Mouse (Mus musculus): ENCODE measurements around the gene Syngr1.

Syngr1 gene

GRCm38 (mm10) chr15:80092599-80092998 lies 1.5 kb downstream of the Syngr1 start:
- DNase-seq, result no peak

- no peak for DNase-seq
Observed at GRCm38 (mm10) chr15:80094201-80094600, 3.1 kb downstream of the Syngr1 start.

DNA sequence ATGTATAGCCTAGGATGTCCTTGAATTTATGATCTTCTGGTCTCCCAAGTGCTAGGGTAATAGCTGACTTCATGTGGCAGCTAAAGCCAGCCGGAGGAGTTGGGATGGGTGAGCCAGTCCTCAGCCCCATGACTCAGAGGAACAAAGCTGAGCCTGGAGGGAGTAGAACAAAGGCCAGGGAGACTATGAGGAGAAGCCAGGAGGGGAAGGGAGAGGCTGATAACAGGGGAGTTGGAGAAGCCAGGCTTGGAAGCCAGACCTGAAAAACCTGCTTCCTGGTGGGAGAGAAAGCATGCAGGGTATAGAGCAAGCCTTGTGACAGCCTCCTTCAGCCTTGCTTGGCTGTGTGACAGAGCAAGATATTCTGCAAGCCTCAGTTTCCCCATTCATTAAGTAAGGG lies 4.5 kb downstream of the Syngr1 start:
- DNase-seq, result no peak

- no peak for DNase-seq
Observed at GRCm38 (mm10) chr15:80096406-80096805, 5.3 kb downstream of the Syngr1 start.

GRCm38 (mm10) chr15:80096946-80097881 lies 6.1 kb downstream of the Syngr1 start:
- DNase-seq, result peak; percentile 51

DNA sequence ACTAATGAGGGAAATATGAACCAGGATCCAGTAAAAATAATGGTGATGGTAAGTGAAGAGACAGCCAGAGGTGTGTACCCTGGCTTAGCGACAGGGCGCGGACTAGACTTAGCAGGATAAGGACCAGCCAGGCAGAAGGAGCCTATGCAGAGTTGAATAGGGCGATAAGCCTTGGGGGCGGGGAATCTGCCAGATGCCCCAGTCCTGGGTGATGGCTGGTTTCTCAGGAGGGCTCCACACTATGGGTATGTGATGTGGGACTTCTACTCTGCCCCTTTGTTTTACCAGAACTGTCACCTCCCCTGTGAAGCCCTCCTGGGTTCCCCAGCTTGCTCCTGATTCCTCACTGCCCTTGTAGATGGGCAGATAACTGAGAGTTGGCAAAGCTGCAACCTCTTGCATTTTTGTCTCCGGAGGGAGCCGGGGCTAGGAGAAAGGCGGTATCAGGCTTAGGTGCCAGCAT lies 6.9 kb downstream of the Syngr1 start:
- no peak for DNase-seq

DNA sequence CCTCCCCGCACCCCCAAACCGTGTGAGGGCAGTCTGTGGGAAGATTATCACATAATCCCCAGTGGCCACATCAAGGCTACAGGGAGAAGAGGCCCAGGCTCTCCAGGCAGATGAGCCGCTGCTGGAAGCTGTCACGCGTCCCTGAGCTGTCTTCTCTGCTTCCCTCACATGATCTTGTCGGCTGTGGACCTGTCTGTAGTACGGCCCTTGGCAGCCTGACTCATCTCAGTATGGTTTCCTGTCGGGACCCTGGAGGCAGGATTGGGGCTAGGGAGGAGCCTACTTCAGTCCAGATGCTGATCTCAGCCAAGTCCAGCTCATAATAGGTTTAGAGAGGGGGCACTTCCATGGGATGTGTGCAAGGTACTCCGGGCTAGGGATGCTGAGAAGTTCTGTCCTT lies 7.7 kb downstream of the Syngr1 start:
- DNase-seq, result no peak

- DNase-seq, result no peak
Observed at GRCm38 (mm10) chr15:80099477-80099876, 8.3 kb downstream of the Syngr1 start.

DNA sequence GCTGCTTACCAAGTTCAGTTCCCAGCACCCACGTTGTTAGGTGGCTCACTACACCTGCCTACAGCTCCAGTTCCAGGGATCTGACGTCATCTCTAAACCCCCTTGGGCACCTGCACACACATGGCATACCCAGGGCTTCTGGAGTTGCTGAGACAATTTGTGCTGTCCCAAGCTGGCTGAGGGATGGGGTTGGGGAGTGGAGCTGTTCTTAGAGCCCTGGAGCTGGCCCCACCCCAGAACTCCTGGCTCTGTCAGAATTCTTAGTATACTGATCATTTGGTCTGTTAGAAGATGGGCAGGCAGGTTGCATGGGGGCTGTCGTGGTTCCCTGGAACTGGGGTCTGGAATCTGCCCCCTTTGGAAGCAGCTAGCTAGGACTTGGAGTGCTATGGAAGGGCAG lies 9.1 kb downstream of the Syngr1 start:
- no peak for DNase-seq

- no peak for DNase-seq
Observed at GRCm38 (mm10) chr15:80100871-80101270, 9.7 kb downstream of the Syngr1 start.

DNA sequence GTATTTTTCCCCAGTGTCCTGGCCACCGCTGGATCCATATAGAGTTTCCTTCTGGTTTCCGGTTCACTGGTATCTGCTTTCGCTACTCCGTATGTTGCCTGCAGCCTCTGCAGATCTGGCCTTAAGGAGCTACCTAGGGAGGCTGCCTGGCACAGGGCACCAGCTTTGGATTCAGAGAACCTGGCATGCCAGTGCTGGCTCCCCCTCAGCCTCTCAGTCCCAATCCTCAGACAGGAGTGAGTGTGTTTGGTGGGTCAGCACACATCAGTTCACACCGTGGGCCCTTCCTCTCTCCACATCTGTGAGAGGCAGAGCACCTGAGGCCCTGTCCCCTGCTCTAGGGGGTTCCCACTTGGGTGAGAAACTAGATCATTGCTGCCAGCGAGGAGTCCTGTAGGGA lies 10.4 kb downstream of the Syngr1 start:
- no peak for DNase-seq

GRCm38 (mm10) chr15:80102495-80102894 lies 11.4 kb downstream of the Syngr1 start:
- DNase-seq, result no peak

GRCm38 (mm10) chr15:80105490-80106410 lies 14.6 kb downstream of the Syngr1 start:
- no peak for DNase-seq

DNA sequence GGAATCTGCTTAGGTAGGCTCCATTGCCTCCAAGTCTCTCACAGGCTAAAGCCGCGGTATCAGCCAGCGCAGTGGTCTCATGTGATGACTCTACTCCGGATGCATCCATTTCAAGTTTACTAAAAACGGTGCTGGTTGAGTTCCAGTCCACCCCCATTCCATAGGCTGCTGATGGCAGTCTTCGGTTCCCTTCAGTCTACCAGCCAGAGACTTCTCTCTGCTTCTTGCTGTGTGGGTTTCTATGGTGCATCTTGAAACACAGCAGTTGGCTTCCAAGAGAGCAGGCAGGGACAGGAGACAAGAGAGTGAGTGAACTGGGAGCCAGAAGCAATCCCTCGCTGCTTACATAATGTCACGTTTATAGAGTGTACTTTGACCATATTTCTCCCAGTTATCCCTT lies 16.0 kb downstream of the Syngr1 start:
- no peak for DNase-seq

GRCm38 (mm10) chr15:80107575-80107974 lies 16.4 kb downstream of the Syngr1 start:
- no peak for DNase-seq

DNA sequence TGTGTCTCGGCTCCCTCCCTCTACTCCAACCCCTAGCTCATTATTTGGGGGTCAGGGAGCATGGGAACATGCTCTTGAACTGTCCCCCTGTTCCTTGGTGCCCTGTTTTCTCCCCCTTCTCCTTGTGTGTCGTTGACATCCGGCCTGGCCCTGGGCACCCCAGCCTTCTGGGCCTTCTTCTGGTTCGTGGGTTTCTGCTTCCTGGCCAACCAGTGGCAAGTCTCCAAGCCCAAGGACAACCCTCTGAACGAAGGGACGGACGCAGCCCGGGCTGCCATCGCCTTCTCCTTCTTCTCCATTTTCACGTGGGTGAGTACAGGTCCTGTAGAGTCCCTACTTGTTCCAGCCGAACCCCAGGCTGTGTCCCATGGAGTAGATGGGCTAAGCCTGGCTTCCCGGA lies 20.3 kb downstream of the Syngr1 start:
- DNase-seq, result no peak

- no peak for DNase-seq
Observed at GRCm38 (mm10) chr15:80112499-80112898, 21.4 kb downstream of the Syngr1 start.

DNA sequence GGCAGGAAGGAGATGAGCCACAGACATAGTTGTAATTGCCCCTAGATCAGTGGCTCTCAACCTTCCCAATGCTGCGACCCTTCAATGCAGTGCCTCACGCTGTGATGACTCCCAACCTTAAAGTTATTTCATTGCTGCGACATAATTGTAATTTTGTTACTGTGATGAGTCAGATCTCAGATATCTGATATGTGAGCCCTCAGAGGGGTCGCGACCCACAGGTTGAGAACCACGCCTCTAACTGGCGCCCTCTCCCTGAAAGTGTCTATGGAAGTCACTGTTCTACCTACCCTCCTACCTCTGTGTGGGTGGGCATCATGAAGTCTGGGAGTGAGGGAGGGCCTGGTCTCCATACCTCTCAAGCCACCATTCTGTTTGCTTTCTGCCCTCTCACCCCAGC lies 23.3 kb downstream of the Syngr1 start:
- no peak for DNase-seq

DNA sequence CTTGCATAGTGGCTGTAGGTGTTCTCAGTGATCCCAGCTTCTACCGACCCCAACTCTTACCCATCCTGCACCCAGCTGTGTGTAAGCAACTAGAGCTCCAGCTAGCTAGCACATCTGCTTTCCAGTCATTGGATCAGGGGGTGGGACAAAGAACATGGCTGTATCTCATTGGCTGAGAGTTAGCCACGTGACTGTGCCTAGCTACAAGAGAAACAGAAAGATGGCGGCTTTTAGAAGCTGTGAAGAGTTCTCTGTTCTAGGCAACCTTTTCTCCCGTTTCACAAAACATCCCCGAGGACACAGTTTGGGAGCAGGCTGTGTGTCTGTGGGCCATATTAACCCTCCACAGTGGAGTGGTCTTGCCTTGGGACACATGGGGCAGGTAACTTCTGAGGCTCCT lies 24.1 kb downstream of the Syngr1 start:
- DNase-seq, result no peak

DNA sequence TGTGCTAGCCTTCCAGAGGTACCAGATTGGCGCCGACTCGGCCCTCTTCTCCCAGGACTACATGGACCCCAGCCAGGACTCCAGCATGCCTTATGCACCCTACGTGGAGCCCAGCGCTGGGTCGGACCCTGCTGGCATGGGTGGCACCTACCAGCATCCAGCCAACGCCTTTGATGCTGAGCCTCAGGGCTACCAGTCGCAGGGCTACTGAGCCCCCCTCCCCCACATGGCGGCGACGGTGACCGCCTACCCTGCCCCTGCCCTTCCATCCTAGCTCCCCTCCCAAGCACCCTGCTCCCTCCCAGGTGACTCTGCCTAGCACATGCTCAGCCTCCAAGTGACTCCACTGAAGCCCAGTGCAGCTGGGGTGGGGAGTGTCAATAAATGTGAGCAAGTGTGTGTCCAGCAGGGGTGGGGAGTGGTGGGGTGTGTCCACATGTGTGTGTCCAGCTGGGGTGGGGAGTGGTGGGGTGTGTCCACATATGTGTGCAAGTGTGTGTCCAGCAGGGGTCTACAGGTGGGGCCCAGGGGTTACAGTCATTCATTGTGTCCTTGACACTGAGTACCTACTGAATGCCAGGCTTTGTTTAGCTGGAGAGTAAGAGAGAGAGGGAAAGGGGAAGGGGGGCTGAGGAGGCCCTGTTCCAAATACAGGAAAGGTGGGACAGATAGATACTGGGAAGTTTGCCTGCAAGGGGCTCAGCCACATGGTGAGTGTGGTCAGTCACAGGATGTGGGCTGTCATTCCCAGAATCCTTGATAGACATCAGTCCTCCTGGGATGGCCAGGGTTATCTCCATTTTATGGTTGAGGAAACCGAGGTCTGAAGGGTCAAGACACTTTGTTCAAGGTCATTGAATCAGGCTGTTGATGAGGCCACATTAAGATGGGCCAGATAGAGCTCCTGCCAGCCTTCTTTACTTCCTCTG lies 25.0 kb downstream of the Syngr1 start:
- no peak for DNase-seq

- DNase-seq, result peak; percentile 38
Observed at GRCm38 (mm10) chr15:80117154-80117553, 26.0 kb downstream of the Syngr1 start.

GRCm38 (mm10) chr15:80119076-80119475 lies 27.9 kb downstream of the Syngr1 start:
- no peak for DNase-seq
